Mouse (Mus musculus) kidney, adult 11 months (tissue): ENCODE results near the gene Fam69a.
"Not testable (repeated sequence)": the region's sequence is repeated elsewhere in the genome, so short reads cannot be mapped to it uniquely, and the experiment has no call there.

Experiments used
- DNase-seq: peaks from one replicate; pipeline ENCODE4 v3.0.0; 2022

The Fam69a gene

DNA sequence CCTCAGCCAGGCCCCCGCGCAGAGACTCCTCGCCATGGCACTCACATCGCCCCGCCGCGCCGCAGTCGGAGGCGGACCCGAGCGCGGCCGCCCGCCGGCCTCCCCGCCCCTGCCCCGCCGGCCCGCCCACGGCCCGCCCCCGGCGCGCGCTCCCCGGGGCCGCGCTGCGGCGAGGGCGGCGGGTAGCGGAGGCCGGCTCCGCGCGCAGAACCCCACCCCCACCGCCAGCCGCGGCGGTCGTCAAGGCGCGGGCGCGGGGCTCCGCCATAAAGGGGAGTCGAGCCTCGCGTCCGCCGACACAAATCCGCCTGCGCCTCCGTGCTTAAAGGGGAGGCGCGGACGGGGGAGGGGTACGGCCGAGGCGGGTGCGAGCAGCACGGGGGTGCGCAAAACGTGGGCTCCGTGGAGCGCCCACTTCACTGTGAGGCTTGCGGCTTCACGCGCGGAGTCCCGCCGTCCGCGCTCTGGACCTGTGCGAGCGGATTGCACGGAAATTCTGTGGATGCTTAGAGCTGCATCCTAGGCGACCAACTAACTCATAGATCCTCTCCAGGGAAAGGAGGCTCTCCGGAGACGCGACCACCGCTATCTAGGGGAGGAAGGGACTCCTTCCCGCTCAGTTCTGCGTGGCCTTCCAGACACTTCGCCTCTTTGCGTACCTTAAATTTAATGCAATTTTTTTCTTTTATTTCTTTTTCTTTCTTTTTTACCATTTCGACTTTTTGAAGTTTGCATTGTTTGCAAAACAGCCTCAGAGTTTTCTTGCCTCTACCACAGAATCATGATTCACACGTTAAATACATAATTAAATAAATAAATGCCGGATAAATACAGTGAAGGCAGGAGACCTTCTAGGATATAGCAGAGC lies at the start of gene Fam69a:
Gene Fam69a (minus strand): TSS at position 119 of the 868 bp plus-strand sequence.
- peak; percentile 61 for DNase-seq

- no peak for DNase-seq
Measured at GRCm38 (mm10) chr5:108035523-108035922, 48.6 kb upstream of the Fam69a start.

DNA sequence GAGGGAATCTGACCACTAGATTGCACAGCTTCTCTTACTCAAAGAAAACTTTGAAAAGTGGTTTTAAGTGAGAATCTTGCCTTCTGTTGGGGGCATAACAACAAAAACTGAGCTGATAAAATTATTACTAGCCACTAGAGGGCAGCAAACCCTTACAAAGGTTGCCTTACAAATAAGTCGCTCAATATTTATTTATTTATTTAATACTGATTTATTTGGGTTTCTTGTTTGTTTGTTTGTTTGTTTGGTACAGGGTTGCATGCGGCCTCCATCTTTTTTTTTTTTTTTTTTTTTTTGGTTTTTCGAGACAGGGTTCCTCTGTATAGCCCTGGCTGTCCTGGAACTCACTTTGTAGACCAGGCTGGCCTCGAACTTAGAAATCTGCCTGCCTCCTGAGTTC lies 47.3 kb upstream of the Fam69a start:
- no peak for DNase-seq

DNA sequence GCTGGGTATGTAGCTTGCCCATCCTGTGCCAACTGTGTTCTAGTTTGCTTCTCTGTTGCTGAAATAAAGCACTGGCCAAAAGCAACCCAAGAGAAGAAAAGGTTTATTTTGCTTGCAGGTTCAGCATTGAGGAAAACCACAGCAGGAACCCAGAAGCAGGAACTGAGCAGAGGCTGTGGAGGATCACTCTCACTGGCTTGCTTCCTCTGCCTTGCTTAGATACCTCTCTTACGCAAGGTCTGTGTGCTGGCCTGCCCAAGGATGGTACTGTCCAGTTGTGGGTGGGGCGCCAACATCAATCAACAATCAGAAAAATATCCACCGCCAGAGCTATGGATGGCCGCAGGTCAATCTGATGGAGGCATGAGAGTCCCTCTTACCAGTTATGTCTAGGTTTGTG lies 44.4 kb upstream of the Fam69a start:
- no peak for DNase-seq

DNA sequence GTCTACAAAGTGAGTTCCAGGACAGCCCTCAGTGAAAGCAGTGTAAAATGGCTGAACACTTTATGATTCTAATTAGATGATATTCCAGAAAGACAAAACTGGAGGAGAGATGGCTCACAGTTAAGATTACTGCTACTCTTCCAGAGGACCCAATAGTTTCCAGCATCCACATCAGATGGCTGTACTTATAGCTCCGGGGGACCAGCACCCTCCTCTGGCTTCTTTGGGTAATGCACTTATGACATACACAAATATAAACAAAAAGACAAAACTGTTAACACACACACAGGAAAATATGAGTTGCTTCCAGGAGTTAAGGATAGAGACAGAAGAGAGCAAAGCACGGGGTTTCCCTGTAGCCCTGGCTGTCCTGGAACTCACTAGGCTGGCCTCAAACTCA lies 43.1 kb upstream of the Fam69a start:
- no peak for DNase-seq

GRCm38 (mm10) chr5:108028797-108029536 lies 42.1 kb upstream of the Fam69a start:
- DNase-seq = not testable (repeated sequence)

- DNase-seq = no peak
Measured at GRCm38 (mm10) chr5:108028230-108028629, 41.3 kb upstream of the Fam69a start.

DNA sequence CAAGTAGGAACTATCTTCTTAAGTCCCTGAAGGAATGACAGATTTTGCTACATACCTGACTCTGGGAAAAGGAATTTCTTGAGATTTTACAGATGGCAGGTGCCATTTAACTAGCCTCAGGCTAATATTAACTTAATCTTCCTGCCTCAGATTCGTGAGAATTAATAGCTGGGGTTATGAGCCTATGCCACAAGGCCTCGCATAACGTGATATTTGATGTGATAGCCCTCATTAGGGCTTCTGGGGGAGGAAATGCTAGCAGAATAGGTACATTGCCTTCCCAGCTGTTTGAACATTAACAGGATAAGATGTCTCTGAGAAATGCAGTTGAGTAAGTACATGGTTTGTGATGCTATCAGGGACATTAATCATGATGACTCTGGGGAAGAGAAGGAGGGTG lies 34.5 kb upstream of the Fam69a start:
- DNase-seq = no peak

GRCm38 (mm10) chr5:108019367-108019766 lies 32.5 kb upstream of the Fam69a start:
- DNase-seq = no peak

- DNase-seq = no peak
Measured at GRCm38 (mm10) chr5:108017232-108017631, 30.3 kb upstream of the Fam69a start.

DNA sequence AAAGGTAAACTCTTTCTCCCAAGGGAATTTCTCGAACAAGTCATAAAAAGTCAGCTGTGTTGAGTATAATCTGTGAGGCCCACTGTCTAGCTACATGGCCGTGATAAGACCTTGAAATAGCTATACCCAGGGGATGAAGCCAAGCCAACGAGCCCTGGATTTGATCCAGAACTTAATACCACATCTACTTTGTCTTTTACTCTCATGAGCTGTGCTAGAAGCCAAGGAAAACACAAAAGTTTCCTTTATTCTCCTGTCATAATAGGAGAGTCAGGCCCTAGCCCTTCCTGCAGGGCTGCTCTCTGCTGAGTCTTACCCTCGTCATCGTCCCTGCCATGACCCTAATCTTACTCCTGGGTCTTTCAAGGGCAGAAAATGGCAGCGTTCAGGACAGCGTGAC lies 28.5 kb upstream of the Fam69a start:
- DNase-seq = no peak

DNA sequence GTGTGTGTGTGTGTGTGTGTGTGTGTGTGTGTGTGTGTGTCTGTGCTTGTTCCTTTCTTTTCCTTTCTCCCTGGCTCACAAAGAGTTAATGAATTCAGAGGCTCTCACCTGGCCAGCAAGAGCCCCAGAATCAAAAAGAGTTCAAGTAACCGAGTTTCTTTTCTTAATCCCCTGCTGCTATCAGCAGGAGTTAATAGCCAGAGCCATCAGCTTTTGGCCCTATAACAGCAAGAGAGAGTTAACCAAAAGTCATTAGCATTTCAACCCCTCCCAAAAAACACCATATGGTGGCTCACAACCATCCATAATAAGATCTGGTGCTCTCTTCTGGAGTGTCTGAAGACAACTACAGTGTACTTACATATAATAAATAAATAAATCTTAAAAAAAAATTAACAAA lies 27.3 kb upstream of the Fam69a start:
- DNase-seq = no peak

GRCm38 (mm10) chr5:108009721-108010120 lies 22.8 kb upstream of the Fam69a start:
- DNase-seq = no peak

- no peak for DNase-seq
Measured at GRCm38 (mm10) chr5:108005134-108005533, 18.2 kb upstream of the Fam69a start.

GRCm38 (mm10) chr5:108002734-108003133 lies 15.8 kb upstream of the Fam69a start:
- DNase-seq = no peak

DNA sequence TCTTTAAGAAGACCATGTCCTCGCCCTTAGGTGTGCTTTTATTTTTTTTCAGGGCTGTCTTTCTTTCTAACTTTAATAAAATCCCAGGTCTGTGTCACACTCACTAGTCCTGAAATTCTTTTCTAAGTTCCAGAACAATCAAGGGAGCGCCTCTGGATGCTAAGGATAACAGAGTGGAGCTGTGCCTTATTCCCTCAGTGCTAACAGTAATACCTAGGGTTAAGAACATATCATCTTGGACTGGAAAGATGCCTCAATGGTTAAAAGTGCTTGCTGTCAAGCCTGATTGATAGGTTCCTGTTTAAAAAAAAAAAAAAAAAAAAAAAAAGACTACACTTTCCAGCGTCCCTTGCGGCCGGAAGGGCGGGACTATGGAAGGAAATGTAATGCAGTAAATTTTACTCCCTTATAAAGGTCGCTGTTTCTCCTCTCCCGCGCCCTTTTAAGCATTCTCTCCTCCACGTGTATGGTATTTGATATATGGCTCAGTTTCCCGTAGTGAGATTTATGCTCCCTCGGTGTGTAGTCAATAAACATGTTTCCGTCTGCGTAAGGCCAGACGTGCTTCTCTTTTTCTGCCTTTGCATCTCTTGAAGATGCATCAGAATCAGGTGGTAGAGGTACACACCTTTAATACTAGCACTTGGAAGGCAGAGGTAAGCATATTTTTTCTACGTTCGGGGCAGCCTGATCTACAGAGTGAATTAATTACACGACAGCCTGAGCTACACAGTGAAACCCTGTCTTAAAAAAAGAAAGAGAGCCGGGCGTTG lies 14.1 kb upstream of the Fam69a start:
- peak; percentile 56 for DNase-seq

GRCm38 (mm10) chr5:107997717-107998116 lies 10.8 kb upstream of the Fam69a start:
- no peak for DNase-seq

DNA sequence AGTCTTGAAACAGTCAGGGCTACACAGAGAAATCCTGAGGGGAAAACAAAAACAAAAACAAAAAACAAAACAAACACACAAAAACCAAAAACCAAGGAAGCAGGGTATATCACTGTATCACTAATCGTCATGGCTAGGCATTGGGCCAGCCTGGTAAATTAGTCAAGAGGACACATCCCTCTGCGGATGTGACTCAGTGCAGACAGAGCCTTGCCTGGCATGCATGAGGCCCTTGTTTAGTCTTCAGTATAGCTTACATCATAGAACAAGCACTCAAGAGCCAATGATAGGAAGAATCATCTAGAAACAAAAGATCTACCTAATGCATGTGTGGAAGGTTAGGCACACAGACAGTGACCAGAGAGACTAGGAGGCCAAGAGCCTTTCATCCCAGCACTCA lies 9.1 kb upstream of the Fam69a start:
- DNase-seq = no peak

DNA sequence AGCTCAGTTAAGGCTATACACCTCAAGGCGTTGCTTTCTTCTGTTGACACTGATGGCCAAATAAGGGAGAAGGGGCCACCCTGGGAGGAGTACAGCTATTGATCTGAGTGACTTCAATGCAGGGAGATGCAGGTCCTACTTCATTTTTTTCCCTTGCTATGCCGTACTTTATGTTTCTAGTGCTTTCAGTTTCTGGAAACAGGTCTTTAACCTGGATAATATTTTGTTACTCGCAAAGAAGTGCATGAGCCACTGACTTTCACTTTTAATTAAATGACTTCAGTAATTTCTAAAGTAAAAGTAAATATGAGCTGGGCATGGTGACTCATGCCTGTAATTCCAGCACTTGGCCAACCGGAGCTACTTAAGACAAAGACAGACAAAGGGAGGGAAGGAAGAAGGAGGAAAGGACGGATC lies 958 bp upstream of the Fam69a start:
- no peak for DNase-seq

GRCm38 (mm10) chr5:107986255-107986966 lies 474 bp downstream of the Fam69a start:
- DNase-seq = peak; percentile 64

GRCm38 (mm10) chr5:107983946-107984345 lies 2.9 kb downstream of the Fam69a start:
- no peak for DNase-seq

DNA sequence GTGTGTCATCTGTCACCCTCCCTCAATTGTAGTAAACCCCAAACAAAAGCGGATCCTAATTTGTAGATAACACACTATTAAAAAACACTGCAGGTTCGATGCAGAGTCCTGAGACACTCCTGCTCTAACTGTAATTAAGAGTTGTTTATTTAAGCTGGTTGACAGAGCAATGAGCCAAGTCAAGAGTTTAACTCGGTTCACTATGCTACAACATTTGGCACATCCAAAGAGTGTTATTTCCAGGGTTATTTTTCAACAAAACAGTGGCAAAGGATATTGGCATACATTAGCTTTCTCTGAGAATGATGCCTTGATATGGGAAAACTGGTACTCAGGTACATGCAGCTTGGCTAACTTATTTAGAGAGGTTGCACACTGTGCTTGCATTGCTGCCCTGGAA lies 4.9 kb downstream of the Fam69a start:
- no peak for DNase-seq

DNA sequence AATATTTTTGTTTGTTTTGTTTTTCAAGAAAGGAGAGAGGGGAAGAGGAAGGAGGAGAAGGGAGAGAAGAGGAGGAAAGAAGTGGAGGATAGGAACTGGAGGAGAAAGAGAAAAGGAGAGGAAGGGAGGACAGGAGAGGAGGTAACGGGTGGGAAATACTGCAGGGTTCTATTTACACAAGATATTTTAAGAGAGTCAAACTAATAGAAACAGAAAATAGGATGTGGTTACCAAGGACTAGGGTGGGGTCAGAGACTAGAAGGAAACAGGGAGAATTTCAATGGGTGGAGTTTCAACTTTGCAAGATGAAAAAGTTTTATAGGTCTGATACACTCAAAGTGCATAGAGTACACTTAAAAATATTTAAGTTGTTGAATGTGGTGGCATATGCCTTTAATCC lies 7.0 kb downstream of the Fam69a start:
- DNase-seq = no peak
